Mouse (Mus musculus) stomach, embryonic 15.5 days (tissue): ENCODE data around the gene Pdzd8. TPM values are rescaled to one million over a fixed set of nuclear protein-coding genes. Genes with fewer than 3 reads are reported as not detected.
A peak's percentile ranks its signal among the peaks of the same experiment; 100 is the strongest.

Experiments
- ATAC-seq: fragments of 200-750 bp; cut with Nextera tagmentation; 2 replicates; pipeline ENCODE4 v1.8.0; 2017; ENCODE audit warnings: low read depth, moderate number of reproducible peaks, moderate TSS enrichment; ENCODE audit not compliant: insufficient read depth, low FRiP score
- H3K27ac ChIP-seq: fragments of 300-500 bp; sonication (generic); 2 replicates; pipeline ENCODE4 v1.5.1; 2015; ENCODE audit warnings: mild to moderate bottlenecking, inconsistent platforms
- H3K27me3 ChIP-seq: fragments of 300-500 bp; sonication (generic); replicated peaks from 2 replicates; pipeline ENCODE4 v1.6.1; 2015; ENCODE audit warnings: inconsistent platforms
- H3K36me3 ChIP-seq: fragments of 300-500 bp; sonication (generic); 2 replicates; pipeline ENCODE4 v1.6.1; 2015; ENCODE audit warnings: inconsistent platforms
- H3K4me1 ChIP-seq: fragments of 300-500 bp; sonication (generic); 2 replicates; pipeline ENCODE4 v1.6.1; 2015; ENCODE audit warnings: inconsistent platforms
- H3K4me2 ChIP-seq: fragments of 300-500 bp; sonication (generic); 2 replicates; pipeline ENCODE4 v1.6.1; 2015; ENCODE audit warnings: mild to moderate bottlenecking, inconsistent platforms
- H3K4me3 ChIP-seq: fragments of 300-500 bp; sonication (generic); replicated peaks from 2 replicates; pipeline ENCODE4 v1.5.1; 2015; ENCODE audit warnings: inconsistent platforms
- H3K9ac ChIP-seq: fragments of 300-500 bp; sonication (generic); 2 replicates; pipeline ENCODE4 v1.6.1; 2015; ENCODE audit warnings: inconsistent platforms
- H3K9me3 ChIP-seq: fragments of 300-500 bp; sonication (generic); 2 replicates; pipeline ENCODE4 v1.6.1; 2016; ENCODE audit warnings: inconsistent platforms
- WGBS: fragments of 180-500 bp; shearing (Covaris S2); methylation state at CpG from one replicate; pipeline ENCODE4 v1.1.7; 2015; 5-methylcytosine and 5-hydroxymethylcytosine counted together
- polyA plus RNA-seq: library from polyadenylated mRNA; unstranded; fragments of >200 nt; fragmentation: Nextera tagmentation; extraction: Ambion mirVana; gene quantifications from 2 replicates; pipeline ENCODE4 v1.2.1, GENCODE M21; 2015

Gene Pdzd8
- polyA plus RNA-seq, 1 experiment from 2014 or later, result 10.6 TPM

DNA sequence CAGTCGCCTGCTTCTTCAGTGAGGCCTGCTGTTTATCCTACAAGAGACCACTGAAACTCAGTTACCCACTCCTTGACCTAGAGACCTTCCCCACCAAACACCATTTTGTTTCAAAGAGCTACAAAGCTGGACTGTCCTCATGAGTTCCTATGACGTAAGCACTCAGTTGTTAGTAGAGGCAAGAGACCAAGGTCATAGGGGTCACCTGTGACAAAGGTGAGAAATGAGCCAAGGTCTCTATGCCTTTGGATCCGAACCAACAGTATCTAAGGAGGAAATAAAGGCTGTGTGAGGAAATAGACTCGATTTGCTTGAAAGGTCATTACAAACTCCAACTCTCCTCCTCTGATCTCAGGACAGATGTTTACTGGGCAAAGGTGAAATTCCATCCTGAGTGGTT, 25.4 kb upstream of the Pdzd8 start:
- WGBS, result 65% methylated on average over 4 of the region's 4 CpGs
- ATAC-seq, result no peak
- no peaks in the 10 kb centered on the region for H3K27me3 ChIP-seq
- H3K36me3 ChIP-seq, result no peaks in the 10 kb centered on the region
- no peak overlapping the region for H3K9ac ChIP-seq
- no peaks in the 10 kb centered on the region for H3K9me3 ChIP-seq
- no peaks in the 10 kb centered on the region for H3K4me1 ChIP-seq
- no peak overlapping the region for H3K4me3 ChIP-seq
- H3K27ac ChIP-seq, result no peak overlapping the region
- H3K4me2 ChIP-seq, result no peak overlapping the region

DNA sequence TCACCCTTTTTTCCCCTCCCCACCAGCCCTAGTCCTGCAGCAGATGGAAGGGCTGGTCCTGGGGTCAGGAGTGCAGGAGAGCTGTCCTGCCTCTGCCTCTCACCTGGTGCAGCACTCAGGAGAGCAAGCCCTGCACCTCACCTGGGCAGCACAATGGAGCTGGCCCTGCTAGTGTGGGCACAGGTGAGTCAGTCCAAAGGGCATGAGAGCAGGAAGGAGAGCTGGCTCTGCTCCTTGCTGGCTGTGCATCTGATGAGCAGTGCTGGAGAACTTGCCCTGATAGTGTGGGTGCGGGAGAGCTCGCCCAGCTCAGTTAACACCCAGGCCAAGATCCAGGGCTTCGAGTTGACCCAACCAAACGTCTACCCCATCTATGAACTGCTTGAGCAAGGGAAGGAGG, 22.3 kb upstream of the Pdzd8 start:
- H3K4me1 ChIP-seq, result no peaks in the 10 kb centered on the region
- H3K27ac ChIP-seq, result no peak overlapping the region
- WGBS, result 80% methylated on average over 4 of the region's 4 CpGs
- H3K4me2 ChIP-seq, result no peak overlapping the region
- H3K36me3 ChIP-seq, result no peaks in the 10 kb centered on the region
- peak; percentile 43 for ATAC-seq
- no peaks in the 10 kb centered on the region for H3K9me3 ChIP-seq
- H3K9ac ChIP-seq, result no peak overlapping the region
- H3K27me3 ChIP-seq, result no peaks in the 10 kb centered on the region
- H3K4me3 ChIP-seq, result no peak overlapping the region

DNA sequence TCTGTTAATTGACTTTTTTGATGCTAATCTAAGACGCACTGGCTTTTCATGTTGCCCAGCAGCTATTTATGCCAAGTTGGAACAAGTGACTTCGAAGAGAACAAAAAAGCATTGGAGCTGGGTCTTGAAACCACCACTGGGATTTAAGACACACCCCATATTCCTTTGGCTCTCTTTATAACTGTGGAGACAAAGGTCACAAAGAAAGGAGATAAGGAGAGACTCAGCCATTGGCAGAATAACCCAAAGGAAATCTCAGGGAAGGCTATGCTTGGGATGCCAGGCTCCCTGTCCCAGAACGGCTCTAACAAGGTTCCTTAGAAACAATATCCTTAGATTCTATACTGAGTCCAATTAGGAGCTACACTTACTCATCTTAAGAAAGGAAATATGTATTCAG, 21.1 kb upstream of the Pdzd8 start:
- Histone ChIP-seq H3K36me3 (no peaks in the 10 kb centered on the region), H3K27ac (no peak overlapping the region), H3K9me3 (no peaks in the 10 kb centered on the region), H3K4me1 (no peaks in the 10 kb centered on the region), H3K4me2 (no peak overlapping the region), H3K4me3 (no peak overlapping the region), H3K27me3 (no peaks in the 10 kb centered on the region), H3K9ac (no peak overlapping the region)
- no peak for ATAC-seq
- WGBS, result 57% methylated on average over 3 of the region's 3 CpGs

DNA sequence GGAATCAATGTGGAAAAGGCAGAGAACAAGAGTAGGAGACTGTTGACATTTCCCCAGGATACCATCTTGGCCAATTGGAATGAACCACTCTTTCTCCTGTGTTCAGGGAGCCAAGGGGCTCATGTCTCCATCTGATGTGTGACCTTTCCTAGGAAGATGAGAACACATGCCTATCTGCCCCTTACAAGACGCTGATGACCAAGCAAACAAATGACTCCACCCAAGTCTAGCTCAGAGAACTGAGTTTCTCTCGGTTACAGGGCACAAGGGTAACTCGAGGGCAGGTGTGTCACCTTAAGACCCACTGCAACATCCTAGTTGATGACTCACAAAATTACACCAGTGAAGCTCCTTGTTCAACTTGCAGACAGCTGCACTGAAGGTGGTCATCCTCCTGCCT, 18.1 kb upstream of the Pdzd8 start:
- no peak overlapping the region for H3K9ac ChIP-seq
- ATAC-seq, result no peak
- H3K4me1 ChIP-seq, result no peaks in the 10 kb centered on the region
- H3K36me3 ChIP-seq, result no peaks in the 10 kb centered on the region
- no peak overlapping the region for H3K4me2 ChIP-seq
- no peaks in the 10 kb centered on the region for H3K27me3 ChIP-seq
- no peaks in the 10 kb centered on the region for H3K9me3 ChIP-seq
- H3K27ac ChIP-seq, result no peak overlapping the region
- WGBS, result 72% methylated on average over 3 of the region's 3 CpGs
- H3K4me3 ChIP-seq, result no peak overlapping the region

DNA sequence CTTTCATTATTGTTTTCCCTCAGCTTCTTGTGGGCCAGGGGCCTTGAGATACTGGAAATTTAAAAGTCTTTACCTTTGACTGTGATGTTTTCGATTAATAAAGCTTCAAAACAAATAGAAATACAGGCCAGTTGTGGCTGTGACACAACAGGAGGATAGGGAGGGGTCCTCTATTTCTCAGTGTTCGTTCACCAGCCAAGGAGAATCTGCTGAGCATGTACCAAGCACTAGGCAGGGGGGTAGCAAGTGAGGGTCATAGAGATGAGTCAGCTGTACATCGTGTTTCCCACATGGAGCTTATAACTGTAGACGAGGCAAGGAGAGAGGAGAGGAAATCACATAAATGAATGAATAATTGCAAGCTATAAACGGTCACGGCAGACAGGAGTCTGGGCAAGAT, 17.1 kb upstream of the Pdzd8 start:
- WGBS, result 68% methylated on average over 6 of the region's 6 CpGs
- Histone ChIP-seq H3K4me3 (no peak overlapping the region), H3K9me3 (no peaks in the 10 kb centered on the region), H3K4me1 (no peaks in the 10 kb centered on the region), H3K36me3 (no peaks in the 10 kb centered on the region), H3K27ac (no peak overlapping the region), H3K27me3 (no peaks in the 10 kb centered on the region), H3K9ac (no peak overlapping the region), H3K4me2 (no peak overlapping the region)
- ATAC-seq, result no peak

DNA sequence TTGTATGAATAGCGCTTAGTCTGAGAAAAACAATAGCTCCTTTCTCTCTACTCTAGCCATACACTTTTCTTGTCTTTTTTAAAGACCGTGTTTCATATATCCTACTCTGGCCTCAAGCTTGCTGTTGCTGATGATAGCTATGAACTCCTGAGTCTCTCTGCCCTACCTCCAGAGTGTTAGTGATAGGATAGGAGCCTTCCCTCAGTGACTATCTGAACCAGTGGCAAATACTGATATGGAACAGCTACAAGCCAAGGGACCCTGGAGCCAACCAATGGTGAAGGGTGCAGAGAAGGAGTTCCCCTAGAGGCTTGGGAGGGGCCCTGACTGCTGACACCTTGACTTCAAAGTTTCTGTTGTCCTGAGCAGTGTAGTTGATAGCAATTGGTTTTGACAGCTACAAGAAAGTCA, 14.9 kb upstream of the Pdzd8 start:
- ATAC-seq, result peak; percentile 96
- no peaks in the 10 kb centered on the region; the same call in 1 of the 2 replicates for H3K27me3 ChIP-seq
- H3K4me2 ChIP-seq, result no peak overlapping the region
- no peaks in the 10 kb centered on the region for H3K9me3 ChIP-seq
- no peaks in the 10 kb centered on the region for H3K4me1 ChIP-seq
- no peak overlapping the region for H3K9ac ChIP-seq
- H3K36me3 ChIP-seq, result no peaks in the 10 kb centered on the region
- no peak overlapping the region for H3K4me3 ChIP-seq
- 69% methylated on average over 2 of the region's 2 CpGs for WGBS
- H3K27ac ChIP-seq, result no peak overlapping the region

DNA sequence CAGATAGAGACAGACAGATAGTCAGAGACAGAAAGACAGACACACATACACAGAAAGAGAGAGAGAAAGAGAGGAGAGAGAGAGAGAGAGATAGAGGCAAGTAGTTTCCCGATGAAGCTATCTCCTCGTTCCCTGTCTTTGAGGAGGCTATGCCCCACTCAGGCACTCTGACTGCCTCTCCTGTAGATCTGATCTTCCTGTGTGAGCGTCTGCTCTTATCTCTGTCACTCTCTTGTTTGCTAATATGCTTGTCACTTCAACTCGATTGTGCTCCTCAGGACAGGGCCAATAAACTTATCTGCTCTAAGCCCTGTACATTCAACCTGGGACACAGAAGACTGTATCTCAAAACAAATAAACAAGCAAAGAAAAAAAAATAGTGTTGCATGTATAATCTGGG, 13.6 kb upstream of the Pdzd8 start:
- ATAC-seq, result no peak
- H3K36me3 ChIP-seq, result no peaks in the 10 kb centered on the region
- no peak overlapping the region for H3K4me3 ChIP-seq
- no peaks in the 10 kb centered on the region for H3K9me3 ChIP-seq
- no peak overlapping the region for H3K4me2 ChIP-seq
- 37% methylated on average over 4 of the region's 4 CpGs for WGBS
- no peaks in the 10 kb centered on the region; the same call in 1 of the 2 replicates for H3K27me3 ChIP-seq
- no peak overlapping the region for H3K9ac ChIP-seq
- no peaks in the 10 kb centered on the region for H3K4me1 ChIP-seq
- no peak overlapping the region for H3K27ac ChIP-seq

DNA sequence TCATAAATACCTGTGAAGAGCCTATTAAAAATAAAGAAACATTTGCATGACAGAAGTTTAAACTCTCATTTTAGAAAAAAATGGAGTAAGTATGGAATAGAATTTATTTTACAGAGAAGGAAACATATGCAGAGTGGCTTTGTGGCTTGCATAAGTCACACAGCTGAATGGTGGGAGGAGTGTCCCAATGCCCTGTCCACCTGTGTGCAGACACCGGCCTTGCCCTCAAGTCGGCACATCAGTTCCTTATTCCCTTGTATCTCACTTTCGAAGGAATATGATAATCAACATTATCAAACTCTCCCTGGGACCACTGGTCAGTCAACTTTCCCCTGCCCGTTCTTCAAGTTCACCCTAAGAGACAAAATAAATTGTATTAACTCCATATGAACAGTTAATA, 12.3 kb upstream of the Pdzd8 start:
- Histone ChIP-seq H3K4me3 (no peak overlapping the region), H3K9me3 (no peaks in the 10 kb centered on the region), H3K27ac (no peak overlapping the region), H3K9ac (no peak overlapping the region), H3K4me1 (no peaks in the 10 kb centered on the region), H3K27me3 (no peaks in the 10 kb centered on the region; the same call in 1 of the 2 replicates), H3K36me3 (no peaks in the 10 kb centered on the region), H3K4me2 (no peak overlapping the region)
- ATAC-seq, result no peak
- 85% methylated on average over 4 of the region's 4 CpGs for WGBS

DNA sequence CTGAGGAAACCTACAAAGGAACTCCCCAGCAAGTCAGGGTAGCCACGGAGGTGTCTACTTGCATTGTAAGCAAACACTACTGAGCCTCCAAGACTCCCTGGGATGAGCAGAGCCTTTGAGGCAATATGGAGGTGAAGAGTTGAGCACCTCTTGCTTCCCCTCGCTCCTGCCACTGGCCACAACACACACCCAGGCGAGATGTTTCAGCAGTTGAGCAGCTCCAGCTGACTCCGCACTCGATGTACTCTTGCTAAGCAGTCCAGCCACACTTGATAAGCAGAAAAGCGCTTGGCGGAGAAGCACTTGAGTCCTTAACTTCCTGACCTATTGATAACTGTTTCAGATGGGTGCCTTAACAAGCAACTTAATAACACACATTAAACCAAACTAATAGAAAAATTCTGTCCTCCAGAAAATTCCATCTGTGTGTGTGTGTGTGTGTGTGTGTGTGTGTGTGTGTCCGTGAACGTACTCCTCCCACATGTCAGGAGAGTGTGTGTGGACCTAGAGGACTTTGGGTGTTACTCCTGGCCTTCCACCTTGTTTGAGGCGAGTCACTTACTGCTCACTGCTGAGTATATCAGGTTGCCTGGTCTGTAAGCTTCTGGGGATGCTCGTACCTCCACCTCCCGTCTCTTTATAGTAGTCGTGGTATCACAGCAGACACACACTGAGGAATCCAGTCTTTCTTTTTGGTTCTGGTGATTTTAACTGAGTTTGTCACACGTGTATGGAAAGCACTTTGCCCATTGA, 11.4 kb upstream of the Pdzd8 start:
- Histone ChIP-seq H3K27me3 (no peaks in the 10 kb centered on the region; the same call in 1 of the 2 replicates), H3K36me3 (no peaks in the 10 kb centered on the region), H3K9ac (no peak overlapping the region), H3K9me3 (no peaks in the 10 kb centered on the region), H3K4me2 (no peak overlapping the region), H3K4me3 (no peak overlapping the region), H3K4me1 (no peaks in the 10 kb centered on the region), H3K27ac (no peak overlapping the region)
- WGBS, result 61% methylated on average over 14 of the region's 14 CpGs
- no peak for ATAC-seq

DNA sequence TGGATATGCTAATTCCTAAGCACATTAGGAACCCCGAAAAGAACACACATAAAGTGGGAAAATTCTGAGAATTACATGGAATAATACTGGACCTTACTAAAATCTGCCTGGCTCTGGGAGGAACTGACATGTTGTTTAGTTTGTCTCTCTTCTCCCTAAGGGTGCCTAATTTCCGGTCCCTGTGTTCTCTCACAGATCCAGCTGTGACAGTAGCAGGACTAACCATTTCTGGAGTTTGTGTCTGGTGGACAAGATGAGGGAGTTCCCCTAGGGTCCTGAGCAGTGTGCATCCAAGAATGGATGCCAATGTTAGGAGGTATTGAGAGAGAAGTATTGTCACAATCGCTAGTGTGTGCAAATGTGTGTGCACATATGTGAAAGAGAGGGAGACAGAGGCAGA, 10.8 kb upstream of the Pdzd8 start:
- Histone ChIP-seq H3K4me3 (no peak overlapping the region), H3K4me1 (no peaks in the 10 kb centered on the region), H3K9ac (no peak overlapping the region), H3K27me3 (no peaks in the 10 kb centered on the region; the same call in 1 of the 2 replicates), H3K4me2 (no peak overlapping the region), H3K27ac (no peak overlapping the region), H3K36me3 (no peaks in the 10 kb centered on the region), H3K9me3 (no peaks in the 10 kb centered on the region)
- no peak for ATAC-seq
- 82% methylated on average over 3 of the region's 3 CpGs for WGBS

DNA sequence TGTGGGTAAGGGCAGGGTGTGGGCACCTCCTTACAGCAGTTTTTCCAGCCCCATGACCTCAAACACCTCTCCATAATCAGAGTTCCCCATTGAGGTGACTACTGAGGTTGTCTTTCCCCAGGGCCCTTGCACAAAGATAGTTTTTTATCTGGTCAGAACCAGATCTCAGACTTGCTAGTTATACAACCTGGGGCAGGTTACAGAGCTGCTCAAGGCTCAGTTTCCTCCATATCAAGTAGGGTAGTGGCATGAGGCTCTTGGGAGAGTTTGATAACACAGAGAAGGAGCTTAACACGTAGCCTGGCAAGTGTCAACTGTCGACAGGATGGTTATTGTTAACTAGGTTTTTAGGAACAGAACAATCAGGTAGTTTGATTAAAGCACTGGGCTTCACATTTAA, 9.3 kb upstream of the Pdzd8 start:
- H3K4me2 ChIP-seq, result no peak overlapping the region
- H3K9me3 ChIP-seq, result no peaks in the 10 kb centered on the region
- no peak overlapping the region for H3K4me3 ChIP-seq
- no peak overlapping the region for H3K27ac ChIP-seq
- ATAC-seq, result no peak
- no peak overlapping the region for H3K9ac ChIP-seq
- H3K4me1 ChIP-seq, result no peaks in the 10 kb centered on the region
- H3K27me3 ChIP-seq, result no peaks in the 10 kb centered on the region; the same call in 1 of the 2 replicates
- WGBS, result 41% methylated on average over 2 of the region's 2 CpGs
- H3K36me3 ChIP-seq, result no peaks in the 10 kb centered on the region

DNA sequence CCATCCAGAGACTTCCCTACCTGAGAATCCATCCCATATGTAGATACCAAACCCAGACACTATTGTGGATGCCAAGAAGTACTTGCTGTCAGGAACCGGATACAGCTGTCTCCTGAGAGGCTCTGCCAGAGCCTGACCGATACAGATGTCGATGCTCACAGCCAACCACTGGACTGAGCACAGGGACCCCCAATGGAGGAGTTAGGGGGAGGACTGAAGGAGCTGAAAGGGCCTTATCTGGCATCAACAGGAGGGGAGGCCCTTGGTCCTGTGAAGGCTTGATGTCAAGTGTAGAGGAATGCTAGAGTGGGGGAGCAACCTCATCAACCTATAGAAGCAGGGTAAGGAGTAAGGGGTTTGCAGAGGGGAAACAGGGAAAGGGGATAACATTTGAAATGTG, 7.2 kb upstream of the Pdzd8 start:
- Histone ChIP-seq H3K4me2 (no peak overlapping the region), H3K4me1 (no peaks in the 10 kb centered on the region), H3K4me3 (no peak overlapping the region), H3K9ac (no peak overlapping the region), H3K36me3 (no peaks in the 10 kb centered on the region), H3K27ac (no peak overlapping the region), H3K9me3 (no peaks in the 10 kb centered on the region), H3K27me3 (no peaks in the 10 kb centered on the region; the same call in 1 of the 2 replicates)
- 48% methylated on average over 3 of the region's 3 CpGs for WGBS
- ATAC-seq, result no peak
